Mouse (Mus musculus) kidney, postnatal 14 days (tissue): ENCODE results near the gene Notch1.
A peak's percentile ranks its signal among the peaks of the same experiment; 100 is the strongest.

Experiments
- DNase-seq: peaks from one replicate; pipeline ENCODE4 v3.0.0; 2022; ENCODE audit warnings: mixed read lengths

Gene Notch1

DNA sequence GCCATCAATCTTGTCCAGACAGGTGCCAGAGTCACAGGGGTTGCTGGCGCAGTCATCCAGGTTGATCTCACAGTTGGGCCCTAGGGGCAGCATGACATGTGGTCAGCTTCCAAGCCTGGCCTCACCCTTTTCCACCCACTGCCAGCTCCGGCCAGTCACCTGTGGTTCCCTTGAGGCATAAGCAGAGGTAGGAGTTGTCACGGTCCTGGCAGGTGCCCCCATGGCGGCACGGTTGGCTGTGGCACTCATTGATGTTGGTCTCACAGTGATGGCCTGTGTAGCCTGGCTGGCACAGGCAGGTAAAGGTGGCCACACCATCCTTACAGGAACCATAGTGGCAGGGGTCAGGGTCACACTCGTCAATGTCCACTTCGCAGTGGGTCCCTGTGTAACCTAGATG, 38.6 kb downstream of the Notch1 start:
- no peak for DNase-seq

DNA sequence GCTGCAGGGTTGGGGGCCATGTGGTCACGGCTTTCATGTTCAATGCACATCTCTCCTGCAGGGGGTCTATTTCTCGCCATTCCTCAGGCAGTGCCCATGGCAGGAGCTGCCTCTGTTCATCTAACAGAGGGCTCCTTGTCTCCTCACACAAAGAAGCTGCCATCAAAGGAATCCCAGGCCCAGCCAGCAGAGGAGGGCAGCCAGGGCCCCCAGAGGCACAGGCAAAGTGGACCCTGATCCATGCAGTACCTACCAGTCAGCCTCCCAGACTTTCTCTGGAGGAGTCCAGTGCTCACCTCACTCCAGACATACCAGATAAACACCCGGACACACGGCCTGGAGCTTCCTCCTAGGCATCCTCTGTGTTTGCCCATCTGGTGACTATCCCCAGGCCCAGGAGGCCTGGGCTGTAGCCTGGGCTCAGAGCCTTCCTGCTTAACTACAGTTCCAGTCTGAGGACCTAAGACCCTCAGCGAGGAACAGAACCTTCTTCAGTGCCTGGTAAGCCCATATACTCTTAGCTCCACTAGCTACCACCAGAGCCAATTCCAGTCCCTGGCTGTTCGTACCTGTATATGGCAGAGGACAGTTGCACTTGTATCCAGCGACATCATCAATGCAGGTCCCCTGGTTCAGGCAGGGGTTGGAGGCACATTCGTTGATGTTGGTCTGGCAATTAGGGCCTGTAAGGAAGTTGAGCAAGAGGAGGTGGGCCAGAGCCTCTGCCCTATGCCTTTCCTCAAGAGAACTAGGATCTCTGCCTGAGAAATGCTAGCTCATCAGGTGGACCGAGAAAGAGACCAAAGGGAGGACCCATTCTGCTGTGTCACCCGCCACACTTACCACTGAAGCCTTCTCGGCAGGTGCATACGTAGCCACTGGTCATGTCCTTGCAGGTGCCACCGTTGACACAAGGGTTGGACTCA, 40.7 kb downstream of the Notch1 start:
- DNase-seq: no peak

DNA sequence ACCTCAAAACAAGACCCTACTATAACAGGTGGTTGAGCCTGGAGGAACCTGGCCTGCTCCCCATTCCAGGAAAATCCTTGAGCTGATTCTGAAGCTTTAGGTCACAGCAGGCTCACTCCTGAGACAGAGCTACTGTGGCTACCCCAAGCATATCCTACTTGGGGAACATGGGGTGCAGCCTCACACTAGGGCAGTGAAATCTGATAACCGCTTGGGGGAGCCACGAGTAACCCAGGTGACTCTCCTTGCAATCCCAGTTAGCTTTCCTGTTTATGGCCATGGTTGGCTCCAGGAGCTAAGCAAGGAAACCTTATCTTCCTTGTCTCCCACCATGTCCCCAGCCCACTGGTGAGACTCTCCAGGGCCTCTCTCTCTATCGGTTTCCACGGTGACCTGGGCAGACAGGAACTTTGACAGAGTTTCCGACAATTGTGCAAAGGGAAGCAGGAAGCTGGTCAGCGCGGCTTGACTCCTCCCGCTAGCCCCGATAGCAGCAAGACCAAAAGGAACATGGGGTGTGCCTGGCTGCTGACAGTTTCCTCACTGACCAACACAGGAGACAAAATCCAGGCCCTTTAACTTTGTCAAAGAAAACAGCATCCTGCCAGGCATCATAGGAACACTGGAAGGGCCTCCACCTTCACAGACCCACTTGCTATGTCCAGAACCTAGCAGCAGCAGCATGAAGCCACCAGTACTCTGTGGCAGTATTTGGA, 41.5 kb downstream of the Notch1 start:
- peak; percentile 85 for DNase-seq

DNA sequence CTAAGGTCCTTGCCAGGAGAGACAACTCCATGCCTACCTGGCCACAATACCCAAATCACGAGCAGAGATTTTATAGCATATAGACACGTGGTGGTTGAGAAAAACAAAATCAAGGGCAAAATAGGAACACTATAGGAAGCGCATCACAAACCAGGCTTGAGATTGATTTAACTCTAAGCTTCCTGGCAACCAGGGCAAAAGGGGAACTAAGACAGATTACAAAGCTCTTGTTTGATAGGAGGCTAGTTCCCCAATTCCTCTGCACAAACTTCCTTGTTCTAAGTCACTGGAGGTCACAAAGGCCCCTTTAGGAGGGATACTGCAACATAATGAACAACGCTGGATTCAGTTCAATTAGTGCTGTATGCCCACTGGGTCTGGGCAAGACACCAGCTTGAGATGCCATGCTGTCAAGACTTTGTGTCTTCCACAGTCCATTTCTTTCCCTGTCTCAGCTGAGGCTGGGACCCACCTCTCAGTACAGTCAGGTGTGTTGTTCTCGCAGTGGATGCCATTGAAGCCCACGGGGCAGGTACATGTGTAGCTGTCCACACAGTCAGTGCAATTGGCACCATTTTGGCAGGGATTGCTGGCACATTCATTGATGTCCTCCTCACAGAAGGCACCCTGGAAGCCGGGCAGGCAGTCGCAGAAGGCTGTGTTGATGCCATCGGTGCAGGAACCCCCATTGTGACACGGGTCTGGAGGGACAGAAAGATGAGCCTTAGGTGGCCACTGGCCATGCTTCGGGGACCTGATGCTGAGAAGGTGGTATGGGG, 44.0 kb downstream of the Notch1 start:
- no peak for DNase-seq

DNA sequence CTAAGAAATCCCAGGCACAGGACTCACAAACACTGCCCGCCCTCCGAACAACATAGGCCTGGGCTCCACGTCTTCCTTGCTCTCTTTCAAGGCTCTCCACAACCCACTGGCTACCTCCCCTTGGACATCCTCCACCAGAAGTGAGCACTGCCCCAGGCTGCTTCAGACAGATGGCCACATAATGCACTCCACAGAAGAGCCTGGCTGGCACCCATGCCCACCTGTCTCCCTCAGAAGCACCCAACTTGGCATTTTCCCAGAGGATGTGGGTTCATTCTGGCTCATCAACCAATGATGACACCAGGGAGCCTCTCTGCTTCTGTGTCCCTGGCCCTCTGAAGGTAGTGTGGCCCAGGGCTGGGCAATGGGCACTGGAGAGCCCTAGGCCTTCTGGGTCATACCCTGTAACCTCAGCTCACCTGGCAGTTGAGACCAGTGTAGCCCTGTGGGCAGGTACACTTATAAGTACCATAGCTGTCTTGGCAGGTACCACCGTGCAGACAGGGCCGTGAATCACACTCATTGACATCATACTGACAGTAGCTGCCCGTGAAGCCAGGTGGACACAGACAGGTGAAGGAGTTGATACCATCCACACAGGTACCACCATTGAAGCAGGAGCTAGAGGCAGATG, 44.7 kb downstream of the Notch1 start:
- DNase-seq: no peak

DNA sequence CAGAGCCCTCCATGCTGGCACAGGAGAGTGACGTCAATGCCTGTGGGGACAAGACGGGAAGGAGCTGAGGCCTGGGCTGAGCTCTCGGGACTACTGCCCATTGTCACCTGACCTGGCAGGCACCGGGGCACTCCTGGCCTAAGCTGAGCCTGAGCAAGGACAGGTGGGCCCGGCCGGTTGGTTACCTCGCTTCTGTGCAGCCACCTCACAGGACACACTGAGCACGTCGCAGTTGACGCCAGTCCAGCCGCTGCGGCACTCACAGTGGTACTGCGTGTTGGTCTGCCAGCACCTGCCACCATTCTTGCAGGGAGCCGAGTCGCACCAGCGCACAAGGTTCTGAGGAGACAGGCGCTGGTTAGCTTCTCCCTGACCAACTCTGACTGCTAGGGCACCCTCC, 45.5 kb downstream of the Notch1 start:
- DNase-seq: no peak

DNA sequence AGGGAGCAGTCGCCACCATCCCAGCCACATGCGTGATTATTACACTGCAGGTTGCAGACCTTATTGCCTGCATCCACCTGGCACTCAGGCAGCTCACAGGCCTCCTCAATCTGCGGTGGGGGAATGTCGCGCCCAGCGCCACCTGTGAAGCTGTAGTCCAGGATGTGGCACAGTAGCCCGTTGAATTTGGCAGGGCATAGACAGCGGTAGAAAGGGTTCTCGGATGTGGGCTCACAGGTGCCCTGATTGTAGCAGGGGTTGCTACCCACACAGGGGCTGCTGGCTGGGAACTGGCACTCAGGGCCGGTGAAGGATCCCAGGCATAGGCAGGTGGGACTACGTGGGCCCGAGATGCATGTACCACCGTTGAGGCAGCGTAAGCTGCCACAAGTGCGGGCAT, 48.1 kb downstream of the Notch1 start:
- no peak for DNase-seq

DNA sequence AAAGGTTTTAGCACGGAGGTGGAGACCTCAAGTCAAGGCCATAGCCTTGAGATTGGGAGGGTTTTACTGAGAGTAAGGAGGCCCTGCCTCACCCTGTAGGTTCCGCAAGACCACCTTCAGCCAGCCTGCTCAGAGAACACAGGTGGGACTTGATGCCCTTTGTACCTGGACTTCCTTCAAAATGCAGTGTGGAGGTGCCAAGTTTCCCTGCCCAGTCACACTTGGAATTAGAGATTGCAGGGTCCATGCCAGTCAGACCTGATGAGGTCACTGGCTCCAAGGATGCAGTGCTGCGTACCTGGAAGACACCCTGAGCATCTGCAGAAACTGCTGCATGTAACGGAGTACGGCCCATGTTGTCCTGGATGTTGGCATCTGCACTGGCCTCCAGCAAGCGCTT, 53.1 kb downstream of the Notch1 start:
- peak; percentile 42 for DNase-seq

DNA sequence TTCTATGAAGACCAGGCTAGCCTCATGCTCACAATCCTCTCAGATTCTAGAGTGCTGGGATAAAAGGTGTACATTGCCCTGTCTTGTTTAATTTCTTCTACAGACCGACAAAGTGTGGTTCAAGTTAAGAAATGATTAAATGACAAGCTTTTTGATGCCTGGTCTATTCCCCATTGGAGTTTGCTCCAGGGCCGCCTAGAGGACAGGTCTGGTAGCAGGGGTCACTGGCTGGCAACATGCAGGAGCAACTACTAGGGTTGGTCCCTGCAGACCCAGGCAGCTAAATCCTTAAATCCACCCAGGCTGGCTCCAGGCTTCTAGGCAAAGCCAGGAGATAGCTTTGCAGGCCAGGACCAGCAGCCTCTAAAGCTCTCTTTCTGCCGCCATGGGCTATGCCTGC, 53.5 kb downstream of the Notch1 start:
- DNase-seq: peak; percentile 63

DNA sequence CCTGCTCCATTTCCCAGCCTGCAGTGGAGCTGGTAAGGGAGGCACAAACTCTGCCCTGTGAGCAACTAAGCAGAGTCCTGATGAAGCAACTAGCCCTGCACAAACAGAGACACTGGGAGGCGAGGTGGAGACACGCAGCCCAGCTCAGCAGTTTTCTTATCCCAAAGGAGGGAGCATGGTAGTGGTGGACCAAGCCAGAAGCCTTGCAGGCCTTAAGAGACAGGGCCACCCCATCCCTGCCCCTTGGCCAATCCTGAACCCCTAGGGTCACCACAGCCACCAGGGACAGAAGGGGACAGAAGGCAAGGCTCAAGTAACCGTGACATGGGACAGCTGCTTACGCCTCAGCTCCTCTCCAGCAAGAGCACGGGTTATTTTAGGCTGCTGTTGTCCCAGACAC, 54.8 kb downstream of the Notch1 start:
- DNase-seq: peak; percentile 73

DNA sequence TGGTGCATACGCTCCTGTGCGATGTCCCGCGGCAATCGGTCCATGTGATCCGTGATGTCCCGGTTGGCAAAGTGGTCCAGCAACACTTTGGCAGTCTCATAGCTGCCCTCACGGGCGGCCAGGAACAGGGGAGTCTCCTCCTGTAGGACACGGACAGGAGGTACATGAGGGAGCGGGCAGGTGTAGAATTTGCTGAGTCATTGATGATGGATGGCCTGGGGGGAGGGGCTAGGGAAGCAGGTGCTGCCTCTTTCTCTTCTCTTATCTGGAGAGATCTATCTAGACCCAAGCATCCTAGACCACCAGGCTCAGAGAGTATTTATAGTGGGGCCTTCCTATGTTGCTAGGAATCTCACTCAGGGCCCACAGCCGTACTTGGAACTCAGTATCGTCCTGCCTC, 55.6 kb downstream of the Notch1 start:
- DNase-seq: no peak

DNA sequence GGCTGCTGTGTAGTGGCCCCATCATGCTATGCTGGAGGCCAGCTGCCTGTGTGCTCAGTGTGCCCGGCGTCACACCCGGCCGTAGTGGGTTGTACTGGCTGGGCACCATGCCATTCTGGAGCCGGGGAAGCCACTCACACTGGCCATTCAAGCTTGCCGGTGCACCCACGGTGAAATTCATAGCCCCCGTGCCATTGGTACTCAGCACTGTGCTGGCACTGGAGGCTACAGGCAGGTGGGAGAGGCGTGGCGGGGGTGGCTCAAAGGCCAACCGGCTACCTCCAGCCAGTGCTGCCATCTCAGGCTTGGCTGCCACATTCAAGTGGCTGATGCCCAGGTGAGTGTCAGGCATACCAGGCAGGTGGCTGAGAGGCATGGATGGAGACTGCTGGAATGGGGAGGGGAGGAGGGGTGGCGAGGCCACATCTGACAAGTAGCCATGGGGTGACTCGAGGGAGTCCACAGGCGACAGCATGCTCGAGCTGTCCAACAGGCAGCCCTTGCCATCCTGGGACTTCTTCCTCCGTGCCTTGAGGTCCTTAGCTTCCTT, 56.3 kb downstream of the Notch1 start:
- DNase-seq: peak; percentile 45

DNA sequence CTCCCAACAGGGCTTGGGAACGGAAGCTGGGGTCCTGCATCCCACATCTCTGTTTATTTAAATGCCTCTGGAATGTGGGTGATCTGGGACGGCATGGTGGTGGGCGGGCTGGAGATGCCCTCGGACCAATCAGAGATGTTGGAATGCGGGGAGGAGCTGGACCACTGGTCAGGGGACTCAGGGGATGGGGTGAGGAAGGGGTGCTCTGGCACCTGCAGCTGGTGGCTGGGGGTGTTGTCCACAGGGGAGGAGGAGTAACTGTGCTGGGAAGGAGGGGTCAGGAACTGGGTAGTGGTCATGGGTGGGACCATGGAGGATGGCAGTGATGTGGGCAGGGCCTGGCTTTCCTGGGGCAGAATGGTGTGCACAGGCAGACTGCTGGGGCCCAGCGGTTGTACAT, 57.0 kb downstream of the Notch1 start:
- peak; percentile 63 for DNase-seq

DNA sequence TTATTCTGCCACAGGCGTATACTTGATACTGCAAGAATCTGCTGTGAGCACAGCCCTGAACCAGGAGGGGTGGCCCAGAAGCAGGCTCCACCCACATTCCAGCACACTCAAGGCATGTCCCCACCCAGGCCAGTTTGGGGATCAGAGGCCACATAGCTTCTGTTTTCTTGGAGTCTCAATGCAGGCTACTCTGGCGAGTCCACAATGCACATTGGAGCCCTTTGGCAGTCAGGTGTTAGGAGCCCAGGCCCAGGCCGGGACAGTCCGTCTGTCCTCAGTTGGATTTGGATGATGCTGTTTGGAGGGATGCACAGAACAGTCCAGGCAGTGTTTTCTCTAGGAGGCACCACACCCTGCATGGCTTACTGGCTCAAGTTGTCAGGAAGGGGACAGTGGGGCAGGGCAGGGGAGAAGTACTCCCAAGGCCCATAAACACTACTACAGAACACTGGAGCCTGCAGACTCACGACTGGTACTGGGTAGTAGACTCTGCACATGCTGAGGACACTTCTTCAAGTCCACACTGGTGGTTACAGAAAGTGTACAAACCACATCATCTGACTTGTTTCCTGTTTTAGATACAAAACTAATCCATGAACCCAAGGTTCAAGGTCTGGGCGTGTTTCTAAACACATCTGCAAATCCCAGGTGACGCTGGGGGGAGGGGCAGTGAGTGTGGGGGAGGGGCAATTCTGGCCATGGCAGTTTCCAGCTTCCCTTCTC, 57.9 kb downstream of the Notch1 start:
- peak; percentile 86 for DNase-seq

DNA sequence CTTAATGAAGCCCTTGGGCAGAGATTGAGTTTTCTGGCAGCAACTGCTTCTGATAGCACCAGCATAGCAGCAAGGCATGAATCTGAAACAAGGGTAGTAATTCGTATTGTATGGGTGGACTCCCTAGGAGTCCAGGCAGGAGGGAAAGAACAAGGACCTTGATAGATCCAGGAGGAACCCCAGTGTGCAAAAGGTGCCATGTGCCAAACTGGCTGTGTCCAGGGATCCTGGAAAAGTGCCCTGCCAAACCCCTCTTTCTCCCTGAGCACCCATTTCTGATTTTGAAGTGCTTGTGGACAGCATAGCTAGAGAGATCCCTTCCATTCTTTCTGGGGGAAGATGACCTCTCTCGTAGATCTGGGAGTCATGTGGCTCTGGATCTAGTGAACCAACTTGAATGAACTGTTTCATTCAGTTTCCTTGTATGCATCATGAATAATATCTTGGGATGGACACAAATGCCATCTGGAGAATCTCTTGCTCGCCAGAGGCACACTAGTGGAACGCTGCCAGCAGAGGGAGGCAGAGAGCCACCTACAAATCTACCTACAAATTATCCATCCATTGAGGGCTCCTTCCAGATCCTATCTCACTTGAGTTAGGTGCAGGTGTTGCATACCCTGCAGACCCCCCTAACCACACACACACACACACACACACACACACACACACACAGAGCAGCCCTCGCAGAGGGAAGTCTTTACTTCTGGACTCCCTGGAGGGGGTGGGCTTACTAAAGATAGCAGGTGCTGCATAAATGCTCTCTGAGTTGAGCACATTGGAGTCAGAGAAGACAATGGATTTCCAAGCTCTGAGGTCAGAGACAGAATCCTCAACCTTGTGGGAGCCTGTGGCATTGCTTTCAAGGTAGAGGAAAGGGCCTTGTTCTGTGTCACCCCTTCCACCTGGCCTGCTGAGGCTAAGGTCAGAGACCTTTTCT, 67.1 kb downstream of the Notch1 start:
- DNase-seq: peak; percentile 82

DNA sequence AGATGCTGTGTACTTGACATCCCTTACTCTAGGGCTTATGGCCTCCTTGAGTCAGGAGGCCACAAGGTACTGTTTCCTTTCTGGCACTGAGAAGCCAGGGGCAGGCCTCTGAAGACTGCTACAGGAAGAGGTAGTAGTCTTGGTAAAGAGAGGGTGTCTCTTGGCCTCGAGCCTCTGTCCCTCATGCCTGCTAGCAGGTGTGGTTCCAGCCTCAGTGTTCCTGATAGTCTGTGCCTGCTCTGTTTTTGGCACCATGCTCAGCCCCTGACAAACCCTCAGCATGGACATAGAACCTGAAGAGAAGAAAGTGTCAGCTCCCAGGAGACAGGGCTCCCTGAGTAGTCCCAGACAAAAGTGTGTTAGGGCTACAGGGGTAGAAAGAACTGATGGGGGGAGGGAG, 69.0 kb downstream of the Notch1 start:
- no peak for DNase-seq

DNA sequence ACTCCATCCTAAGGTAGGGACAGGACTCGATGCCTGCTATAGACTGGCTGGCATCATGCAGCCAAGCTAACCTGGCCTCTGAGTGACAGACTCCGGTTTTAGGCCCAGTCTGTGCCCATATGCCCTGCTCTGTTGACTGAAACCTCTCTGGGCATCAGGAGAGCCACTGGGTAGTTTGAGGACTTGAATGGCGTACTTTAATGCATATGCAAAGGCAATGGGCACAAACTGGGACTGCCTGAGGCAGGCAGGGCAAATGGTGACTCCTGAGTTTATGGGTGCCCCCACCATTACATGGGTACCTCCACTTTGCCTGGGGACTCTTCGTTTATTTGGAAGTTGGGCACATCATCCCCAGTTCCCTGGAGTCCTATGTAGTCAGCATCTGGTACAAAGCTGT, 69.8 kb downstream of the Notch1 start:
- no peak for DNase-seq

DNA sequence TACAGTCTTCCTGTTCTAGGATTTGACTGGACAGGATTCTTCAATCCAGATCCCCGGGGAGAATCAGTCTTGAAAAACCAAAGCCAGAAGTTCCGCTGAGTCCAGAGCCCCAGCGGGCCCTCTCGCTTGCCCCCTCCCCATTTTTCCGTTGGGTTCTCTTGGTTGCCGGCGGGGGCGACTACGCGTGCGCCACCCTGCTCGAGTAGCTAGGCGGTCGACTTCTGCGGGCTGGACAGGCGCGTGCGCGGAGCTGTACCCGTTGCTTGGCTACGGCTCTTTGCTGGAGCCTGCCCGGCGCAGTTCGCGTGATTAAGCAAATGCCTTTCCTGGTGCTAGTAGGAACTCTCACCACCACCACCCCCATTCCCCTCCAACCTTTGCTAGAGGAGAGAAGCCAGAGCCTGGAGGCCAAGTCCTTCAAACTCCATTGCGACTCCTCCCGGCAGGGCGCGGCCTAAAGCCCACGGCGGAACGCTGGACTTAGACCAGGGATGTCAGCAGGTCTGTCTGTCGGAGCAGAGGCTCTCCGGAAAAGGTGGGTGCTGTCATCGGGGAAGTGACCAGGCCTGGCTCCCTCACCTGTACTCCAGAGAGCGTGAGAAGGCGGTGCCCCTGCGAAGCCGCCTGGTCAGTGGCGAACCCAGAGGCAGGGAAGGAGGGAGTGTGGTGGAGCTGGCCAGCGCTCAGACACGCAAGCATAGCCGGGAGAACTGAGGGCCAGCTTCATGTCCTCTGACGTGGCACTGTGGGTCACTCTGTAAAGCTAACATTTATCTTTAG, 70.6 kb downstream of the Notch1 start:
- DNase-seq: peak; percentile 97

DNA sequence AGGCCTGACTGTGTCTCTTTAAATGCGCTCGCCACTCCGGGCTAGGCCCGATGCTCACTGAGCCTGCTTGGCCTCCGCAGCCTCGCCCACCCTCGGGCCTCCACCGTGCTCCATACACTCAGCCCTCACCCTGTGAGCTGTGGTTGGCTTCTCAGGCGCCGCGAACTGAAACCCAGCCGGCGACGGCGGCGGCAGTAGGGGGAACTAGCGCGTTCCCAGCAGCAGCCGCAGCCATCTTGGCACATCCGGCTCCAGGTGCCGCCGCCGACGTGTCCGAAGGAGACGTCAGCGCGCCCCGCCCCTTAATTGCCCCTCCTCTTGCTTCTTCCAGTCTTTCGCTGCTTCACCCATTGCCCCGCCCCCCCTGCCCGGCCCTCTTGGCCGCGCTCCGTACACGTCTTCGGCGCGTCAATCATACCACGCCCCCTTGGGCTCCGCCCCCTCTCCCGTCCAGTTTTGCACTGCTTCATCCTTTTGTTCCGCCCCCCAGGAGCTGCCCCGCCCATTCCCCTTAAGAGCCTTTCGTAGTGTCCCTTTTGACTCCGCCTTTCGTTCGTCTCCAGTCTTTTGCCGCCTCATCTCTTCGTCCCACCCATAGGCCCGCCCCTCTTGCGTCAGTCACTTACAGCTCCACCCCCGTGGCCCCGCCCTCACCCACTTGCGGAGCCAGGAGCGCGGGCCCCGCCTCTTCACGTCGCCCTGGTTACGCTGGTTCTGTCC, 71.4 kb downstream of the Notch1 start, which contains the start of gene Sec16a:
Sec16a (minus strand) TSS at position 271 of the 720 bp plus-strand sequence.
- peak; percentile 100 for DNase-seq
